Mouse (Mus musculus): Measurements from ENCODE around the gene Rgs19.

Gene Rgs19

GRCm38 (mm10) chr2:181653523-181653922 is 40.3 kb downstream of the Rgs19 start:
- no peak for DNase-seq (ENCODE audit: low spot score)

GRCm38 (mm10) chr2:181653065-181653464 is 40.7 kb downstream of the Rgs19 start:
- no peak for DNase-seq (ENCODE audit: low spot score)

DNA sequence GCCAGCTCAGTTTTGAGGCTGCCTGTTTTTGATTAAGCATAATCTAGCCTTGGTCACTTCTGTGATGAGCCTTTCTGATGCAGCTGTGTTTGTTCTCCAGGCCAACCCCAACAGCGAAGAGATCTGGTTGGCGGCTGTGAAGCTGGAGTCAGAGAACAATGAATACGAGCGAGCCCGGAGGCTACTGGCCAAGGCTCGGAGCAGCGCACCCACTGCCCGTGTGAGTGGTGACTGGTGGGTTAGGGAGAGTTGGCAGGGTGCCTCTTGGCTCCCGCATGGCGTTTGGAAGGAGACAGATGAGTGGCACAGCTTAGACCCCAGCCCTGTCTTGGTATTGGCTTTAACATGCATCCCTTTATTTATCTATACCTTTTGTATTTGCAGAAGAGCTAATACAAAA is 44.9 kb downstream of the Rgs19 start:
- DNase-seq (ENCODE audit: low spot score) = no peak

- DNase-seq (ENCODE audit: low spot score) = no peak
These were observed 46.9 kb downstream of the Rgs19 start for GRCm38 (mm10) chr2:181646626-181647472.

- DNase-seq (ENCODE audit: low spot score) = no peak
These were observed 48.1 kb downstream of the Rgs19 start for GRCm38 (mm10) chr2:181645666-181646065.

GRCm38 (mm10) chr2:181644361-181644760 is 49.4 kb downstream of the Rgs19 start:
- no peak for DNase-seq (ENCODE audit: low spot score)
